Mouse (Mus musculus): ENCODE data around the gene Jph4.
A peak's percentile ranks its signal among the peaks of the same experiment; 100 is the strongest.

Gene Jph4

GRCm38 (mm10) chr14:55116425-55117200 lies at the start of gene Jph4:
Jph4 (minus strand) TSS chr14:55116935.
- DNase-seq (ENCODE audit: low read depth): no peak

GRCm38 (mm10) chr14:55164172-55164806 lies 47.6 kb upstream of the Jph4 start:
- DNase-seq (ENCODE audit: low read depth): no peak

GRCm38 (mm10) chr14:55162168-55162567 lies 45.4 kb upstream of the Jph4 start:
- DNase-seq (ENCODE audit: low read depth): no peak

- DNase-seq (ENCODE audit: low read depth): peak; percentile 64
These were observed 44.4 kb upstream of the Jph4 start for GRCm38 (mm10) chr14:55161098-55161634.

GRCm38 (mm10) chr14:55160251-55161071 lies 43.7 kb upstream of the Jph4 start:
- DNase-seq (ENCODE audit: low read depth): no peak

- DNase-seq (ENCODE audit: low read depth): no peak
These were observed 40.8 kb upstream of the Jph4 start for GRCm38 (mm10) chr14:55157322-55158065.

GRCm38 (mm10) chr14:55152951-55153481 lies 36.3 kb upstream of the Jph4 start:
- no peak for DNase-seq (ENCODE audit: low read depth)

- DNase-seq (ENCODE audit: low read depth): no peak
These were observed 35.4 kb upstream of the Jph4 start for GRCm38 (mm10) chr14:55152174-55152573.

- no peak for DNase-seq (ENCODE audit: low read depth)
These were observed 34.2 kb upstream of the Jph4 start for GRCm38 (mm10) chr14:55150985-55151384.

GRCm38 (mm10) chr14:55149041-55149440 lies 32.3 kb upstream of the Jph4 start:
- DNase-seq (ENCODE audit: low read depth): no peak

GRCm38 (mm10) chr14:55148363-55148915 lies 31.7 kb upstream of the Jph4 start:
- peak; percentile 71 for DNase-seq (ENCODE audit: low read depth)

- peak; percentile 2 for DNase-seq (ENCODE audit: low read depth)
These were observed 30.2 kb upstream of the Jph4 start for GRCm38 (mm10) chr14:55146829-55147401.

- DNase-seq (ENCODE audit: low read depth): no peak
These were observed 29.6 kb upstream of the Jph4 start for GRCm38 (mm10) chr14:55146324-55146723.

GRCm38 (mm10) chr14:55139313-55139712 lies 22.6 kb upstream of the Jph4 start:
- no peak for DNase-seq (ENCODE audit: low read depth)

GRCm38 (mm10) chr14:55135676-55136075 lies 18.9 kb upstream of the Jph4 start:
- DNase-seq (ENCODE audit: low read depth): no peak

GRCm38 (mm10) chr14:55126521-55126920 lies 9.8 kb upstream of the Jph4 start:
- DNase-seq (ENCODE audit: low read depth): no peak

GRCm38 (mm10) chr14:55125711-55126110 lies 9.0 kb upstream of the Jph4 start:
- no peak for DNase-seq (ENCODE audit: low read depth)

- no peak for DNase-seq (ENCODE audit: low read depth)
These were observed 5.6 kb upstream of the Jph4 start for GRCm38 (mm10) chr14:55122359-55122758.

- DNase-seq (ENCODE audit: low read depth): peak; percentile 60
These were observed 5.2 kb upstream of the Jph4 start for GRCm38 (mm10) chr14:55121947-55122346.

- DNase-seq (ENCODE audit: low read depth): no peak
These were observed 2.8 kb upstream of the Jph4 start for GRCm38 (mm10) chr14:55119421-55120134.

All from NIH3T3 (cell line).